Comparison of ENCODE assay signal across 10 mouse cellular contexts in the genomic region with DNA sequence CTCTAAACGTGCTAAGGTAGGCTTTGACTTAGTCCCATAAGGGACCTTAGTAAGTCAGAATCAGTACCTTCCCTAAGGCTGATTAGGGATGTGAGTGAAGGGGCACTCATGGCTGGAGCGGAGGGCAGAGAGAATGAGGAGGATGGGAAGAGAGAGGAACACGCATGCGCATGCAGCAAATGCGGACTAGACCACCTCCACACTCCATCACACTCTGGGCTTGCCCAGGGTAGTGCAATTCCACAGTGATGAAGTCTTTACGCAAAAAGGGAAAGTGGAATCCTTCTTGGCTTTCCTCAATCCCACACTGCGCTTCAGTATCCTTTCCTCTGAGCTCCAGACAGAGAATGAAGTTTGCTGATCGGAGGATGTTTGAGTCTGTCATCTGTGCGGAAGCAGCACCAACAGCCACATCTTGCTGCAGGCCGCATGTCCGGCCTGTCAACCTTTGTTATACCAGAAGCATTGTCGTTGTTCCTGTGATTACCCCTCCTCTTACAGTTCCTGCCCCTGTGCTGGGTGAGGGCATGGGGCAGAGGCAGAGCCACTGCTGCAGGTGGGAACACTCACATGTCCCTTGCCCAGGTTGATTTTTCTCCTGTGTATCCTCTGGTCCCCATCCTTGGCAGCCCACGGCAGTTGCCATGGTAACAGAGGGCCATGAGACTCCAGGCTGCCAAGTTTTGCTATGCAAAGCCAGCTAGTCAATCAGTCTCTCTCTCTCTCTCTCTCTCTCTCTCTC. TPM values are rescaled to one million over a fixed set of nuclear protein-coding genes. Genes with fewer than 3 reads are reported as not detected.
DNase-seq lines count a peak whose midpoint lies in the region; ATAC-seq and TF ChIP-seq lines count a peak whose summit lies in the region.
"Had no signal": no experiment of that assay in that cellular context is flagged by ENCODE, and none has a peak within 500 bp of the region (broad histone marks: within the 10 kb centered on the region; RNA-seq: fewer than 3 reads in every experiment).

No protein-coding gene starts in this region.

- intact Hi-C loops in left cerebral cortex, postnatal 10 days (cut with DNase I): loop anchor here (10.0 kb wide), 1 partner anchor 696 kb away; no protein-coding TSS in a partner anchor

- TF ChIP-seq POLR2A in kidney, adult 2 months (IDR thresholded peaks at IDR 0.05; ENCODE audit: low read depth, low read length): no peak

- WGBS in kidney, adult 2 months: 74% methylated on average over 13 of the region's 13 CpGs
- WGBS in intestine, embryonic 16.5 days: 75% methylated on average over 13 of the region's 13 CpGs

- ATAC-seq in frontal cortex, adult (ENCODE audit: low TSS enrichment): peak; percentile 68
- ATAC-seq in intestine, embryonic 16.5 days: no peak

- no peak overlapping the region for H3K4me3 ChIP-seq in kidney, adult 2 months (ENCODE audit: insufficient read depth, low read depth, low read length)
- H3K4me3 ChIP-seq in intestine, embryonic 16.5 days (ENCODE audit: low read length): no peak overlapping the region
- H3K4me3 ChIP-seq: heart, embryonic 12.5 days; lung, embryonic 15.5 days had no signal

- no peak overlapping the region for H3K4me2 ChIP-seq in intestine, embryonic 16.5 days (ENCODE audit: low read depth, low read length)
- H3K4me2 ChIP-seq: heart, embryonic 12.5 days; lung, embryonic 15.5 days had no signal

- no peak overlapping the region for H3K9ac ChIP-seq in intestine, embryonic 16.5 days (ENCODE audit: low read depth, low read length)
- H3K9ac ChIP-seq: heart, embryonic 12.5 days; lung, embryonic 15.5 days had no signal

- no peaks in the 10 kb centered on the region for H3K4me1 ChIP-seq in kidney, adult 2 months (ENCODE audit: control insufficient read depth, insufficient read depth, low read length)
- H3K4me1 ChIP-seq in intestine, embryonic 16.5 days (ENCODE audit: control insufficient read depth, insufficient read depth, low read length): no peaks in the 10 kb centered on the region
- H3K4me1 ChIP-seq: lung, embryonic 15.5 days had no signal

- H3K36me3 ChIP-seq in kidney, adult 2 months (ENCODE audit: control insufficient read depth, insufficient read depth, low read length): no peaks in the 10 kb centered on the region
- H3K36me3 ChIP-seq in intestine, embryonic 16.5 days (ENCODE audit: control insufficient read depth, insufficient read depth, low read length): no peaks in the 10 kb centered on the region
- H3K36me3 ChIP-seq: lung, embryonic 15.5 days had no signal

- H3K27ac ChIP-seq in kidney, adult 2 months (ENCODE audit: insufficient read depth, low read depth, low read length): no peak overlapping the region
- no peak overlapping the region for H3K27ac ChIP-seq in intestine, embryonic 16.5 days (ENCODE audit: low read length)
- H3K27ac ChIP-seq: lung, embryonic 15.5 days had no signal

- H3K9me3 ChIP-seq in intestine, embryonic 16.5 days (ENCODE audit: control insufficient read depth, low read length): no peaks in the 10 kb centered on the region
- H3K9me3 ChIP-seq: lung, embryonic 15.5 days had no signal

- TF ChIP-seq CTCF in kidney, adult 2 months (conservative IDR thresholded peaks at IDR 0.05; ENCODE audit: insufficient read depth, insufficient read length, low read depth, low read length): no peak

- no peaks in the 10 kb centered on the region for H3K27me3 ChIP-seq in kidney, adult 2 months (replicated peaks; ENCODE audit: control insufficient read depth, insufficient read depth, low read length)
- no peaks in the 10 kb centered on the region for H3K27me3 ChIP-seq in intestine, embryonic 16.5 days (replicated peaks; ENCODE audit: control insufficient read depth, insufficient read depth, low read length)
- H3K27me3 ChIP-seq: heart, embryonic 12.5 days; lung, embryonic 15.5 days had no signal

- peak; percentile 35 for DNase-seq in kidney, adult 2 months
- no peak for DNase-seq in kidney, adult 18-20 months
- peak; percentile 79 to 83 for DNase-seq in left cerebral cortex, postnatal 10 days (ENCODE audit: extremely low spot score in 1 of 2, low spot score in 2 of 2)
- DNase-seq in right cerebral cortex, postnatal 14 days: peak; percentile 71
- DNase-seq in thymus, postnatal 14 days: no peak
- DNase-seq in urinary bladder, postnatal 4 days (ENCODE audit: low spot score in 2 of 2): no peak

RNA-seq across cellular contexts. Expression of a gene that starts 24.3 kb away (rescaled TPM):
- not detected in 2 replicates for polyA plus RNA-seq in kidney, adult 2 months (2012; rRNA removed)
- under 1 TPM in 1 of 2 experiments, not detected in 1; 0.17 TPM for total RNA-seq in left cerebral cortex, postnatal 10 days (2021)
- not detected in 2 replicates for polyA plus RNA-seq in intestine, embryonic 16.5 days (2015; fragmentation: Nextera tagmentation; extraction: Ambion mirVana)
- polyA plus RNA-seq: lung, embryonic 15.5 days had no signal

RNA-seq across cellular contexts. Expression of a gene that starts 59.2 kb away (rescaled TPM):
- 2.9 and 4.0 TPM in 2 replicates for polyA plus RNA-seq in kidney, adult 2 months (2012; rRNA removed)
- total RNA-seq in left cerebral cortex, postnatal 10 days (2021): 100 to 1,000 TPM; 873 to 894 TPM
- 9.3 and 9.9 TPM in 2 replicates for polyA plus RNA-seq in intestine, embryonic 16.5 days (2015; fragmentation: Nextera tagmentation; extraction: Ambion mirVana)

Comparison
In these comparisons a context has a peak if more than half of its experiments do, and no peak if none do; other contexts are left out.
1. DNase-seq: peak in kidney, adult 2 months (single experiment), left cerebral cortex, postnatal 10 days (2 of 2) and right cerebral cortex, postnatal 14 days (single experiment); none in kidney, adult 18-20 months (single experiment), thymus, postnatal 14 days (single experiment) and urinary bladder, postnatal 4 days (0 of 2).